Mouse (Mus musculus) CH12.LX (cell line): ENCODE measurements around the gene Rab3ip. TPM values are rescaled to one million over a fixed set of nuclear protein-coding genes. Genes with fewer than 3 reads are reported as not detected.

Experiments
- DNase-seq: peaks from one replicate; pipeline ENCODE4 v3.0.0-alpha.2; 2013; ENCODE audit errors: extremely low read depth
- H3K27ac ChIP-seq: 2 replicates; pipeline ENCODE4 v1.5.1; 2012; ENCODE audit warnings: low read depth, mild to moderate bottlenecking, control low read depth, moderate library complexity; ENCODE audit not compliant: insufficient read depth
- H3K27me3 ChIP-seq: replicated peaks from 2 replicates; pipeline ENCODE3; 2012; ENCODE audit warnings: inconsistent platforms
- H3K36me3 ChIP-seq, 2 experiments: replicated peaks in 1 of 2; 2 replicates each; pipeline versions ENCODE3 to v1.6.1; 2012; ENCODE audit warnings: inconsistent platforms in 1 of 2, low read length in 1 of 2, mild to moderate bottlenecking in 1 of 2, mixed read lengths in 1 of 2, moderate library complexity in 1 of 2; ENCODE audit not compliant: control insufficient read depth in 1 of 2, insufficient read depth in 1 of 2
- H3K4me1 ChIP-seq, 2 experiments: 2 replicates each; pipeline ENCODE4 v1.6.1; 2012; ENCODE audit warnings: inconsistent platforms in 1 of 2, moderate library complexity in 1 of 2; ENCODE audit not compliant: insufficient read depth in 2 of 2, control insufficient read depth in 1 of 2
- H3K4me2 ChIP-seq: 2 replicates; pipeline ENCODE4 v1.6.1; 2012; ENCODE audit warnings: low read depth, mild to moderate bottlenecking, control low read depth; ENCODE audit not compliant: poor library complexity, insufficient read depth, severe bottlenecking
- H3K4me3 ChIP-seq, 3 experiments: fragments of 150-350 bp in 1 of 3; sonication (generic) in 1 of 3; replicated peaks in 1 of 3; 2 replicates each; pipeline versions ENCODE3 to v1.5.1; 2011 to 2012; ENCODE audit warnings: low read depth in 2 of 3, low read length in 2 of 3, mild to moderate bottlenecking in 2 of 3, moderate library complexity in 2 of 3, control low read depth in 1 of 3, improper control_type of control experiment in 1 of 3, inconsistent platforms in 1 of 3, mixed read lengths in 1 of 3; ENCODE audit not compliant: poor library complexity in 1 of 3
- H3K79me2 ChIP-seq: replicated peaks from 2 replicates; pipeline ENCODE4 v1.6.1; 2012; ENCODE audit warnings: mild to moderate bottlenecking, moderate library complexity; ENCODE audit not compliant: control insufficient read depth, poor library complexity, insufficient read depth, severe bottlenecking; ENCODE audit errors: extremely low read depth
- H3K9ac ChIP-seq: 2 replicates; pipeline ENCODE4 v1.6.1; 2012; ENCODE audit warnings: low read depth, mild to moderate bottlenecking, control low read depth, moderate library complexity; ENCODE audit not compliant: insufficient read depth
- H3K9me3 ChIP-seq: replicated peaks from 2 replicates; pipeline ENCODE3; 2012; ENCODE audit warnings: low read length, inconsistent platforms, mixed read lengths
- BHLHE40 ChIP-seq: IDR thresholded peaks from 2 replicates; pipeline ENCODE4 v1.6.1; 2011; ENCODE audit warnings: mild to moderate bottlenecking, low read depth, low read length, improper control_type of control experiment
- CHD2 ChIP-seq: IDR thresholded peaks from 2 replicates; pipeline ENCODE4 v1.6.1; 2011; ENCODE audit warnings: low read length, improper control_type of control experiment
- ELF1 ChIP-seq: IDR thresholded peaks from 2 replicates; pipeline ENCODE4 v1.6.1; 2014; ENCODE audit warnings: low read depth, mild to moderate bottlenecking, inconsistent platforms, low read length, improper control_type of control experiment
- ETS1 ChIP-seq: conservative IDR thresholded peaks from 2 replicates; pipeline ENCODE4 v1.6.1; 2012; ENCODE audit warnings: low read depth, mild to moderate bottlenecking, inconsistent platforms, low read length, improper control_type of control experiment, moderate library complexity
- IRF4 ChIP-seq: IDR thresholded peaks from 2 replicates; pipeline ENCODE4 v1.6.1; 2014; ENCODE audit warnings: low read depth, mild to moderate bottlenecking, inconsistent platforms, low read length, improper control_type of control experiment
- JUND ChIP-seq: conservative IDR thresholded peaks from 2 replicates; pipeline ENCODE4 v1.6.1; 2011; ENCODE audit warnings: low read depth, low read length, improper control_type of control experiment
- KAT2A ChIP-seq: IDR thresholded peaks from 2 replicates; pipeline ENCODE4 v1.6.1; 2012; ENCODE audit warnings: low read length, improper control_type of control experiment, inconsistent platforms; ENCODE audit not compliant: insufficient replicate concordance
- MAX ChIP-seq: IDR thresholded peaks from 2 replicates; pipeline ENCODE4 v1.6.1; 2011; ENCODE audit warnings: low read length, improper control_type of control experiment
- MYC ChIP-seq: IDR thresholded peaks from 2 replicates; pipeline ENCODE4 v1.6.1; 2011; ENCODE audit warnings: low read depth, mild to moderate bottlenecking, improper control_type of control experiment, low read length
- NELFE ChIP-seq: IDR thresholded peaks from 2 replicates; pipeline ENCODE4 v1.6.1; 2011; ENCODE audit warnings: low read depth, low read length, improper control_type of control experiment
- NRF1 ChIP-seq: IDR thresholded peaks from 2 replicates; pipeline ENCODE4 v1.6.1; 2014; ENCODE audit warnings: low read depth, mild to moderate bottlenecking, inconsistent platforms, low read length, improper control_type of control experiment, moderate library complexity
- PAX5 ChIP-seq: IDR thresholded peaks from 2 replicates; pipeline ENCODE4 v1.6.1; 2012; ENCODE audit warnings: low read length, inconsistent platforms, mixed read lengths
- RAD21 ChIP-seq: IDR thresholded peaks from 2 replicates; pipeline ENCODE4 v1.6.1; 2011; ENCODE audit warnings: low read depth, mild to moderate bottlenecking, low read length, improper control_type of control experiment, moderate library complexity
- RCOR1 ChIP-seq: conservative IDR thresholded peaks from 2 replicates; pipeline ENCODE4 v1.6.1; 2012; ENCODE audit warnings: low read depth, mild to moderate bottlenecking, inconsistent platforms, low read length, improper control_type of control experiment
- SIN3A ChIP-seq: IDR thresholded peaks from 2 replicates; pipeline ENCODE4 v1.6.1; 2012; ENCODE audit warnings: low read length, improper control_type of control experiment, inconsistent platforms
- SMC3 ChIP-seq: IDR thresholded peaks from 2 replicates; pipeline ENCODE4 v1.6.1; 2011; ENCODE audit warnings: low read depth, low read length, improper control_type of control experiment
- TBP ChIP-seq: conservative IDR thresholded peaks from 2 replicates; pipeline ENCODE4 v1.6.1; 2011; ENCODE audit warnings: low read depth, low read length, improper control_type of control experiment
- TCF12 ChIP-seq: IDR thresholded peaks from 2 replicates; pipeline ENCODE4 v1.6.1; 2014; ENCODE audit warnings: low read depth, mild to moderate bottlenecking, inconsistent platforms, low read length, improper control_type of control experiment
- UBTF ChIP-seq: IDR thresholded peaks from 2 replicates; pipeline ENCODE4 v1.6.1; 2012; ENCODE audit warnings: low read depth, mild to moderate bottlenecking, inconsistent platforms, low read length, improper control_type of control experiment, moderate library complexity
- USF1 ChIP-seq: IDR thresholded peaks from 2 replicates; pipeline ENCODE4 v1.6.1; 2014; ENCODE audit warnings: low read depth, mild to moderate bottlenecking, inconsistent platforms, low read length, improper control_type of control experiment
- USF2 ChIP-seq: conservative IDR thresholded peaks from 2 replicates; pipeline ENCODE4 v1.6.1; 2011; ENCODE audit warnings: low read depth, low read length, improper control_type of control experiment
- ZC3H11A ChIP-seq: IDR thresholded peaks from 2 replicates; pipeline ENCODE4 v1.6.1; 2012; ENCODE audit warnings: low read depth, mild to moderate bottlenecking, inconsistent platforms, low read length, improper control_type of control experiment
- ZKSCAN1 ChIP-seq: IDR thresholded peaks from 2 replicates; pipeline ENCODE4 v1.6.1; 2012; ENCODE audit warnings: low read depth, inconsistent platforms, low read length, improper control_type of control experiment, borderline replicate concordance
- dilution Hi-C: fragments of 300-500 bp; cut with MboI; formaldehyde crosslinking; loops from 2 replicates; pipeline ENCODE4 v1.14.3; 2020; ENCODE audit warnings: low sequenced_read_pairs; ENCODE audit not compliant: extremely low pct_unique_long_range_greater_than_20kb, extremely low pct_ligation_motif_present
- in situ Hi-C: fragments of 300-500 bp; cut with MboI; formaldehyde crosslinking; loops from 3 replicates; pipeline ENCODE4 v1.14.3; 2019; ENCODE audit warnings: low sequenced_read_pairs, low pct_ligation_motif_present, low pct_unique_long_range_greater_than_20kb, mixed read lengths
- polyA plus RNA-seq: library from polyadenylated mRNA; unstranded; fragments of >175 nt; gene quantifications from 2 replicates; pipeline ENCODE4 v1.2.1, GENCODE M21; 2012; ENCODE audit warnings: low read depth; ENCODE audit not compliant: insufficient read length
- total RNA-seq, 2 experiments: library from RNA; depleted of rRNA; stranded (reverse); fragments of 300-350 nt in 1 of 2; fragments of >200 nt in 1 of 2; gene quantifications; 2 replicates each; pipeline ENCODE4 v1.2.3; 2012 to 2014

The Rab3ip gene
- total and polyA plus RNA-seq, 3 experiments, result 9.3 to 18.3 (median 10.3) TPM

GRCm38 (mm10) chr10:116966065-116966464 is 15.5 kb upstream of the Rab3ip start:
- dilution Hi-C loops (no loop called here), in situ Hi-C loops (no loop called here)
- TF ChIP-seq JUND (no peak), MYC (no peak), RAD21 (no peak), TCF12 (no peak), USF2 (no peak), KAT2A (no peak), BHLHE40 (no peak), SMC3 (no peak), ZKSCAN1 (no peak), NELFE (no peak), USF1 (no peak), ETS1 (no peak), MAX (no peak), ZC3H11A (no peak), ELF1 (no peak), TBP (no peak), NRF1 (no peak), UBTF (no peak), IRF4 (no peak), PAX5 (no peak)
- H3K9me3 ChIP-seq, result no peaks in the 10 kb centered on the region
- H3K79me2 ChIP-seq, result no peaks in the 10 kb centered on the region
- no peak overlapping the region for H3K27ac ChIP-seq
- H3K27me3 ChIP-seq, result no peaks in the 10 kb centered on the region
- H3K4me3 ChIP-seq, result no peak overlapping the region
- no peak for DNase-seq
- no peaks in the 10 kb centered on the region; a peak in 1 of 4 replicates for H3K4me1 ChIP-seq
- H3K9ac ChIP-seq, result no peak overlapping the region
- peaks cover 0 to 12% of the 10 kb centered on the region in 2 experiments for H3K36me3 ChIP-seq
- H3K4me2 ChIP-seq, result no peak overlapping the region

- H3K4me2 ChIP-seq, result no peak overlapping the region
- no peak overlapping the region for H3K27ac ChIP-seq
- H3K4me1 ChIP-seq, result no peaks in the 10 kb centered on the region; a peak in 1 of 4 replicates
- H3K36me3 ChIP-seq, result peaks cover 0 to 14% of the 10 kb centered on the region in 2 experiments
- no peaks in the 10 kb centered on the region for H3K27me3 ChIP-seq
- TF ChIP-seq SIN3A, result no peak
- TF ChIP-seq CHD2, result no peak
- no peak for TF ChIP-seq RCOR1
- H3K4me3 ChIP-seq, result no peak overlapping the region
- no peak overlapping the region for H3K9ac ChIP-seq
- no peaks in the 10 kb centered on the region for H3K9me3 ChIP-seq
- no peak for DNase-seq
- in situ Hi-C loops, result no loop called here
- dilution Hi-C loops, result no loop called here
- H3K79me2 ChIP-seq, result no peaks in the 10 kb centered on the region
Observed at GRCm38 (mm10) chr10:116965297-116965696, 14.7 kb upstream of the Rab3ip start.
